Mouse (Mus musculus): ENCODE results near the gene Armh3.
"Not testable (repeated sequence)": the region's sequence is repeated elsewhere in the genome, so short reads cannot be mapped to it uniquely, and the experiment has no call there.

Gene Armh3

DNA sequence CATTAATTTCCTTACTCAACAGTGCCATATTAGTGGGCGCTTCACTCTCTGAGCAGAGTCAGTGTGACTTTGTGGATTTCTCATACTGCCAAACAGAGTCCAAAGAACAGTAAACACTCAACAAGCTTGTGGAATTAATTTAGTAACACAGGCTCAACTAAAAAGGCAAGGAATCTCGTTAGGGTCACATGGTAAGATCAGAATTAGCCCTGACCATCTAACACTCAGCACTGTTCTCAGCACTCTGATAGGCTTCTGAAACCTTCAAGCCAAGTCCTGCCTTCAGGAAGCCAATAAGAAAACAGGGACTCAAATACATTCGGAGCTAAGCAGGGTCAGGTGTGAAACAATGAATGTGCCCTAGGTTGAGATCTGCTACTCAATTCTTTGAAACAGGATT, 172.1 kb downstream of the Armh3 start:
- no peak for DNase-seq (ENCODE audit: low read depth, low spot score)

DNA sequence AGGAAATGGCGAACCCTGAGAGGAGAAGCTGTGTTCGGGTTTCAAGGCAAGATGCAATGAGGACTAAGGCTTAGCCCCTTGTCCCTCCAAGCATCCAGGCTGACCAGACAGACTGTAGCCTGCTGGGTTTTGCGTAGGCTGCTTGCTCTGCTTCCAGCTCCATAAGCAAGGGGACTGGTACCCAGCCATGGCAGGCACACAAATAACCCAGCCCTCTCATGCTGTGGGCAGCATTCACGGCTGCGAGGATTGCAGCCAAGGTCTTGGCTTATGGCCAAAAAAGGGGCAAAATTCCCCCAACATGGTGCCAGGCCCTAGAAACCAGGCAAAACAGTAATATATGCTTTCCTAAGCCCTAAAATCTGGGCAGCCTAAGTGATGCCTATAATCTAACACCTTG, 176.5 kb downstream of the Armh3 start:
- no peak for DNase-seq (ENCODE audit: low read depth, low spot score)

DNA sequence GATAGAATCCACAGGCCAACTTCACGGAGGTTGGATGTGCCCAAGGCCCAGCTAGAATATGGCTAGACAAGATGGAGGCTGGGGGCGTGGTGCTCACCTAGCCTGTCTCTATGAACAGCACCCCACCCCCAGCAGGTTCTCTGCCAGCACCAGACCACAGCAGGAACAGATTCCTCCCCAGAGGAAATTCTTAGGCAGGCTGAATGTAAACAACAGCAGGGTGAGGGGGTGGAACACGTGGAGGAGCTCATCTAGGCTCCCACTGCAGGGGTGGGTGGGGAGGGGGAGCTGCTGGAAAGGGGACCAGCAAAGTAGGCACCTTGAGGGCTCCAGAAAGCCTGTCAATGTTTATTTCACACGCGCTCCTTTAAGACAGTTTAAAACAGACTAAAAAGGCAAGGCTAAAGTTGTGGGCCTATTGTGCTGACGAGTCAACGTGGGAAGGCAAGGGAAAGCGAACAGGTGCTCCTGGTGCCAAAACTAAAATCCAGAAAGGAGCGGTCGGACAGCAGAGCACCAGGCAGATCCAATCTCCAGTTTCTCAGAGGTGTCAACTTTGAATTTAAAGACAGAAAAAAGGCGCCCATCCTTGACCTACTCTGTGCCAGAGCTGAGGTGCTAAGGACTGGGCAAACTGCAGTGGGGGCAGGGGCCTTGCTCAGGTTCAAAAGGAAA, 180.3 kb downstream of the Armh3 start:
- DNase-seq (ENCODE audit: low read depth, low spot score): no peak

- no peak for DNase-seq (ENCODE audit: low read depth, low spot score)
Observed at GRCm38 (mm10) chr19:45816727-45817126, 181.6 kb downstream of the Armh3 start.

- peak; percentile 30 for DNase-seq (ENCODE audit: low read depth, low spot score)
Observed at GRCm38 (mm10) chr19:45815831-45816405, 182.4 kb downstream of the Armh3 start, which contains the start of gene Kcnip2. Kcnip2 (minus strand) TSS chr19:45816061.

GRCm38 (mm10) chr19:45815170-45815569, 183.1 kb downstream of the Armh3 start:
- DNase-seq (ENCODE audit: low read depth, low spot score): no peak

GRCm38 (mm10) chr19:45813801-45814200, 184.5 kb downstream of the Armh3 start:
- DNase-seq (ENCODE audit: low read depth, low spot score): peak; percentile 37

- DNase-seq (ENCODE audit: low read depth, low spot score): peak; percentile 66
Observed at GRCm38 (mm10) chr19:45813263-45813662, 185.0 kb downstream of the Armh3 start.

DNA sequence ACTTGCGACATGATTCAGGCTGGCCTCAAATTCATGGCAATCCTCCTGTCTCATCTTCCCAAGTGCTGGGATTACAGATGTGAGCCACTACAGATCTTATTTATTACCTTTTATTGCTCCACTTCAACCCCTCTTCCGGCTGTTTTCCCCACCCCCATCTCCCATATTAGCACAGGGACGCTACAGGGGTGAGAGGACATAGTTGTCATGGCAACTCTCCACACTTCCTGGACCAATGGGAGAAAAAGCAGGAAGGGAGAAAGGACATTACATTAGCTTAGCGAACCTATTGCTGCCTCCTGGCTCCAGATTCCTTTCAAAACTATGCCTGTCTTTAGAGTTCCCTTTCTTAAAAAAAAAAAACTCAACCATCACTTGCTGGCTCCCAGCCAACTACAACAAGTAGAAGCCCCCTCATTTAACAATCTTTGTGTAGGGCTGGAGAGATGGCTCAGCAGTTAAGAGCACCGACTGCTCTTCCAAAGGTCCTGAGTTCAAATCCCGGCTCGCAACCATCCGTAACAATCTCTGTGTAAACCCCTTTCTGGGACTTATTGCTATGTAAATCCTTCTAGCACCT, 185.5 kb downstream of the Armh3 start:
- no peak for DNase-seq (ENCODE audit: low read depth, low spot score)

DNA sequence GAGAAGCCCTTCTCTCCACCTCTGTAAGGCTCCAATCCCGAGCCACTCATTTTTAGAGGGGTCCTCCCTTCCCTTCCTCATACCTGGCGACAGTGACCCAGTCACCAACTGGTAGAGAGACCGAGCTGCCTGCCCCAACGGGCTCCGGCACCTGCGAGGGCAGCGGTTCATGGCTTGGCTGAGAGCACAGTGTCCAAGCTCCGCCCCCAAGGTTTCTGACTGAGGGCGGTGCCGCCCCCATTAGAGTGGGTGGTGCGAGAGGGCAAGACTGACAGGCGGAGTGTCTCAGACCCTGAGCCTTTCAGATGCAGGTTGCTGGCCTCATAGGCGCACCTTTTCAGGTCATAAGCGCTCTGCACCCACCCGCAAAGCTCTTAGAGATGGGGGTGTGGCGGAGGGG, 186.2 kb downstream of the Armh3 start:
- no peak for DNase-seq (ENCODE audit: low read depth, low spot score)

GRCm38 (mm10) chr19:45811028-45811674, 187.1 kb downstream of the Armh3 start:
- DNase-seq (ENCODE audit: low read depth, low spot score): no peak

DNA sequence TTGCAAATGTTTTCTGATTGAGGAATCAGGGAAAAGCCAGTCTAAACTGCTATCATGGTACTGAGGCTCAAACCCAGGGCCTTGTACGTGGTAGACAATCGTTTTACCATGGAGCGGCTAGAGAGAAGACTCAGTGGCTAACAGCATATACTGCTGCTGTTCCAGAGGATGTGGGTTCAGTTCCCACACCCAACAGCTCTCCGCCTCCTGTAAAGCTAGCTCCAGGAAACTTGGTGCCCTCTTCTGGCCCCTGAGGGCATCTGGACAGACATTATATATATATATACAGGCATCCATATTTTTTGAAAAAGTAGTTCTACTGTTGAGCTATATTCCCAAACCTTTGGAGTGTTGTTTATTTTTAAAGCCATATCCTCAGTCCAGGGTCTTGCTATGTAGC, 190.6 kb downstream of the Armh3 start:
- DNase-seq (ENCODE audit: low read depth, low spot score): no peak

DNA sequence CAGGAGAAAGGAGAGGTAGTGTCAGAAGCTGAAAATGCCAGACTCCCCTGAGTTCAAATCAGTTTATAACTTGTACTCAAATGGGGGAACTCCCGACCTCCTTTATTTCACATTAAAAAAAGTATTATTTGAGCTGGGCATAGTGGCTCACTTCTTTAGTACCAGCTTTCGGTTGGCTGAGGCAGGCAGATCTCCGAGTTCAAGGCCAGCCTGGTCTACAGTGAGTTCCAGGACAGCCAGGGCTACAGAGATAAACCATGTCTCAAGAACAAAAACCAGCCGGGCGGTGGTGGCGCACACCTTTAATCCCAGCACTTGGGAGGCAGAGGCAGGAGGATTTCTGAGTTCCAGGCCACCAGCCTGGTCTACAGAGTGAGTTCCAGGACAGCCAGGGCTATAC, 192.5 kb downstream of the Armh3 start:
- not testable (repeated sequence) for DNase-seq (ENCODE audit: low read depth, low spot score)

DNA sequence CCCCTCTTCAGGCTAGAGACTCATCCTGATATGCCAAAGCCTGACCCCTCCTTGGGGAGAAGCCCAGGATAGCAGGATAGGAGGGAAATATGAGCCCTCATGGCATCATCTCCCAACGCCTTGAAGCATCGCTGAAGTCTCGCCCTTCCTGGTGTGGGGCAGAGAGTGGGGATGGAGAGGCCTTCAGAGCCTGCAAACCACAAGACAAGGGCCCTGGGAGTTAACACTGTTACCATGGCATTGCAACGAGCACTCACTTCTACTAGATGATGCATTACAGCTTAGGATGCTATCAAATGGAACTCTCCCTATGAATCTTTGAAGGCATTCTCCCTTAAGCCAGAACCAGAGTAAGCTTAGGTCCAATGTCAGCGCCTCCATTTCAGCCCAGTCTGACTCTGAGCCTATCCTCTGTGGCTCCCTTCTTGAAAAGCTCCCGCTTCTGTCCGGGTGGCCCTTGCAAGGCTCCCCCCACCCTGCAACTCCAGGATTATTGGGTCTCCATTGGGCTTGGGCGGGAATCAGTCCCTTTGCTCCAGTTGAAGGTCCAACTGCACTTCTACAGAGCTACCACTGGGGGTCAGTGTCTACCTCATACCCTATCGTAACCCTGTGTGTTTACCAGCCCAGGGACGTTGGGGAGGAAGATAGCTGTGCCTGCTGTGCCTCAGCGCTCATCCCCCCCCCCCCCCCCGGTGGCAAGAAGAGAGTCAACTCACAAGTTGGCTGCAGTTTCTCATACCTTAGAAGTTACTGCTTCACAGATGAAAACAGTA, 193.5 kb downstream of the Armh3 start:
- no peak for DNase-seq (ENCODE audit: low read depth, low spot score)

DNA sequence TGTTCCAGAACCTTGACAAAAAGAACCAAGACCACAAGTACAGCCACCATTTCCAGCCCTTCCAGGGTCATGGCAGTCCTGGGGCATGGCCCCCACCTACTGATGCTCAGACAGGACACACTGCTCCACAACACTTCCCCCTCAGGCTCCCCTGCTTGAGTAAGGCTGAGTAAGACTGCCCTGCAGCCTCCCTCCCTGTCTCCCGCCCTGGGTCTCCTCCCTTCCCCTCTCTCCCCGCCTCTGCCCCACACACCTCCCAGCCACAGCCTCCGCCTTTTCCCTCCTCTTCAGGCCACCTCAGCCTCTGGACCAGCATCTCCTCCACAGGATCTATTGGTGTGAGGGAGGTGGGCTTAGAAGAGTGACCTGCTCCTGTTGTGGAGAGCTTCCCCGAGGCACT, 194.9 kb downstream of the Armh3 start:
- DNase-seq (ENCODE audit: low read depth, low spot score): no peak

DNA sequence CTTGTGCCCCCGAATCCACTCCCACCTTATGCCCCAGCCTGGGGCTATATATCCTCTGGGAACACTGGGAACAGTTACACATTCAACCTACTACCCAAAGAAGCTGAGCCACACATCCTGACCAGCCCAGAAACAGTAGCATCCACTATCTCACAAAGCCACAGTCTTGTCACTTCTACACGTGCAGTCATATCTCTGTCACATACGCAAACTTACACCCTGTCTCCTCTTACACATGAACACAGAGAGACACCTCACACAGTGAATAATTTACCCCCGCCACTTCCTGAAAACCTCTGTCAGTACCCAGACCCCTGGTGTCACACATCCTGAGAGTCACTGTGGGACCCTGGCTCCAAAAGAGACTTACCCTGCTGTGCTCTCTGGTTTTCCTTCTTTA, 195.6 kb downstream of the Armh3 start:
- no peak for DNase-seq (ENCODE audit: low read depth, low spot score)

- DNase-seq (ENCODE audit: low read depth, low spot score): no peak
Observed at GRCm38 (mm10) chr19:45796879-45797278, 201.4 kb downstream of the Armh3 start.

DNA sequence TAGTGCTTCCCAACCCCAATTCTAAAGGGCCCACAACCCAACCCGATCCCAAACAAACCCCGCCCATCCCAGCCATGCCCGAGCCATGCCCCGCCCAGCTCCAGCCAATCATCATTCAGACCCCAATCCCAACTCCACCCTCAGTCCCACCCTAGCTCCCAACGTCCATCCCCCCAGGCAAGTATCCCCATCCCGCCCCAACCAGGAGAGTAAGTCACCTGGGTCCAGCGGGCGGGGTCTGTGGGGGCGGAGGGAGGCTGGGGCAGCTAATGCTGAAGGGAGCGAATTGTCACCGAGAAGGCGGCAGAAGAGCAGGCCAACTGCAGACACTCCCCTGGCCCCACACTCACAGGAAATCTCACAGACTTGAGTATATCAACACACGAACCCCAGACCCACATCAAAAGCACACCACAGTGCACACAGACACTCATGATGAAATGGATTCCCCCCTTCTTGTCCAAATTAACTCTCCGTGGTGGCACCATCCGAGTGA, 202.2 kb downstream of the Armh3 start:
- DNase-seq (ENCODE audit: low read depth, low spot score): no peak

DNA sequence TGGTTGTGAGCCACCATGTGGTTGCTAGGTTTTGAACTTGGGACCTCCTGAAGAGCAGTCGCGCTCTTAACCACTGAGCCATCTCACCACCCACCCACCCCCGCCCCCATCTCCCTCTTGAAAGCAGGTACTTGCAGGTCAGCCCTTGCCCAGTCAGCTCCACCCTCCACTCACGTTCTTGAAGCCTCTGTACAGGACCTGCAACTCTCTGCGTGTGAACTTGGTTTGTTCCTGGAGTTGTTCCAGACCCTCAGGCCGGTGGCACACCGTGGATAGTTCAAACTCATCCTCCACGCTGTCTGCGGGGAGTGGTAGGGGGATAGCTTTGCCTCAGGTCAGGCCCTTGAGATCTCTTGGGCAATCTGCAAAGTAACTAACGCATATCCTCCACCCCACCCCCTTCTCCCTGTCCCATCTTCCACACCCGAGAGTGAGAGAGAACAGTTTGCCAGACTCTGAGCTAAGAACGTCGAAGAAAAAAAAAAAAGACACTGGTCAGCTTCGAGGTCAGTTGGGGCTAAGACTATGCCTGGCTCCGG, 202.8 kb downstream of the Armh3 start:
- no peak for DNase-seq (ENCODE audit: low read depth, low spot score)

GRCm38 (mm10) chr19:45794718-45795117, 203.6 kb downstream of the Armh3 start:
- DNase-seq (ENCODE audit: low read depth, low spot score): no peak

- no peak for DNase-seq (ENCODE audit: low read depth, low spot score)
Observed at GRCm38 (mm10) chr19:45792404-45792803, 205.9 kb downstream of the Armh3 start.
